Mouse (Mus musculus) thymus, postnatal 36 days (tissue): ENCODE results near the gene Nat9.

Source experiments
- DNase-seq, 2 experiments: peaks; one replicate each; pipeline ENCODE4 v3.0.0; 2022; ENCODE audit warnings: mixed read lengths in 2 of 2

Nat9 gene

GRCm38 (mm10) chr11:115153088-115153487 lies 34.6 kb downstream of the Nat9 start:
- peak in 1 of 2 experiments; percentile 28 for DNase-seq

GRCm38 (mm10) chr11:115151755-115152429 lies 35.8 kb downstream of the Nat9 start:
- no peak for DNase-seq

GRCm38 (mm10) chr11:115150741-115151254 lies 36.9 kb downstream of the Nat9 start:
- no peak for DNase-seq

GRCm38 (mm10) chr11:115147813-115148212 lies 39.8 kb downstream of the Nat9 start:
- DNase-seq, result no peak

- no peak for DNase-seq
Measured at GRCm38 (mm10) chr11:115141970-115142369, 45.7 kb downstream of the Nat9 start.

- DNase-seq, result peak in 1 of 2 experiments; percentile 9
Measured at GRCm38 (mm10) chr11:115138597-115139262, 48.9 kb downstream of the Nat9 start.

- DNase-seq, result no peak
Measured at GRCm38 (mm10) chr11:115133800-115134199, 53.9 kb downstream of the Nat9 start, which contains the start of gene Cd300lf. Gene Cd300lf (minus strand): TSS chr11:115133992.
